Mouse (Mus musculus): ENCODE data around the gene Rpl24.
"Not testable (repeated sequence)": the region's sequence is repeated elsewhere in the genome, so short reads cannot be mapped to it uniquely, and the experiment has no call there.

Rpl24 gene

DNA sequence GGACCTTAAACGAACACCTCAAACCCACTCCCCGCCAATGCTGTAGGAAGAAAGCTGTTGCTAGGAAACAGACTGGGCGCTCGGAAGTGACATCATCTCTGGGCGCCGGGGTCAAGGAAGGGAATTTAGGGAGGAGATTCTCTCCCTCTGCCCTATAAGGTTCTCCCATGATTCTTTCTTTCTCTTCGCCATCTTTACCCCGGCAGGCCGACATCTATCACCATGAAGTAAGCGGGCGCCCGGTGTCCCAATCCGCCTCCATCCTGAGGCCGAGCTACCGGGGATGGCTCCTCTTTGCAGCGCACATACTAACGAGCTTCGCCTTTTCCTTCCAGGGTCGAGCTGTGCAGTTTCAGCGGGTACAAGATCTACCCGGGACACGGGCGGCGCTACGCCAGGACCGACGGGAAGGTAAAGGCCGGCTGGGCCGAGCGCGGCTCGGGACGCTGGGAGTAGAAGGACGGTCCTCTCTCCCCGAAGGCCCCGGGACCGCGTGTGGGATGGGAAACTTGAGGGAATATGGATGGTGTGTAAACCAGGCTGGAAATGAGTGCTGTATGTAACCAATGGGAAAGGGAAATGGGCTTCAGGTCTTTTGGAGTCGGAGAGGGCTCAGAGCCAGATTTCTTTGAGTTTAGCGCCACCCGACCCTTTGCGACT is at the start of gene Rpl24:
Gene Rpl24, plus strand, starts transcription at position 64 of the 660 bp plus-strand sequence.
- peak; percentile 92 for DNase-seq (ENCODE audit: low spot score)

- DNase-seq (ENCODE audit: low spot score): no peak
Measured at GRCm38 (mm10) chr16:55922079-55922478, 44.0 kb upstream of the Rpl24 start.

GRCm38 (mm10) chr16:55924010-55924409 is 42.1 kb upstream of the Rpl24 start:
- DNase-seq (ENCODE audit: low spot score): peak; percentile 11

DNA sequence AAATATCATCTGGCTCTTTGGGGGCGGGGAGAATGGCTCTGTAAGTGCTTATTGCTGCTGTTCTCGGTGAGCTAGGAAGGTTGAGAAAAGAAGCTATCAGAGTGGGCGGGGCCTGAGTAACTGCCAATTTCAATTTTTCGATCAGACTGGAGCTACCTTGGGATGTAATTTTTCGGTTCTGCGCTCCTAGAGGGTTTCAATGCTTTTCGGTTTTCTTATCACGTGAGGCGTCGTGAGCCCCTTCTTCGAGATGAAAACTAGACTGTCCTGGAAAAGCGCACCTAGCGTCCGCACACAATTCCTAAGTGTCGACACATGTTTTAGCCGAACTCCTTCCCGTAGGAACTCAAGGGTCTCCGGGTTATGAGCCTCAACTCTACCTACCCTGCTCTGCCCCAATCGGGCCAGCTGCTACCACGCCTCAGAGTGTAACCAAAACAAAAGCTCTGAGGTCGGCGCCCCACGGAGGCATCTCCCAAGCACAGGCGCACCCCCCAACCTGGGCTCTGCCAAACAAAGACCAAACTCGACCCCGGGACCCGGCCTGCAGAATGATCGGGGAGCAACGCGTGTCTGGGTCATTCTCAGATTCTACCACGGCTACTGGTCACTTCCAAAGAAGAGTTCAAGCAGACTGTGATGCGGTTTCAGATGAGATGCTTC is 32.3 kb upstream of the Rpl24 start:
- DNase-seq (ENCODE audit: low spot score): peak; percentile 71

GRCm38 (mm10) chr16:55934453-55935037 is 31.5 kb upstream of the Rpl24 start, which contains the start of gene Cep97:
Cep97 (minus strand) TSS chr16:55934855.
- DNase-seq (ENCODE audit: low spot score): peak; percentile 95

DNA sequence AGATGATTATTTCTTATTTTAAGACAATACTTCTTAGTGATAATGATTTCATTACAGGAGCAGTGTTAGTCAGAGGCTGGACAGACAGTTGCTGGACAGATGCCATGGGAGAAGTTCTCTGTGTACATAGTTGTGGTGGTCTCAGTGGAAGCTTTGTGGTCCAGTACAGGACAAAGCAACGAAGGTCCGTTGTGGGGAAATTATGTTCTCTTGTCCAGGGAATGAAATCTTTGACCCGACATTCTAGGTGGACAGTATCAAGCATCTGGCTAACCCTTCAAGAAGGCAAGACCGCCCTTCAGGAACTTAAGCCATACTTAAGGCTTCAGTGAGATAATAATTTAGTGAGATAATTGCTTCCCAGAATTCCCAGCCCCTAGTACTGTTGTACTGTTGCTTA is 27.3 kb upstream of the Rpl24 start:
- no peak for DNase-seq (ENCODE audit: low spot score)

GRCm38 (mm10) chr16:55939703-55940102 is 26.4 kb upstream of the Rpl24 start:
- peak; percentile 35 for DNase-seq (ENCODE audit: low spot score)

- DNase-seq (ENCODE audit: low spot score): no peak
Measured at GRCm38 (mm10) chr16:55940781-55941180, 25.3 kb upstream of the Rpl24 start.

GRCm38 (mm10) chr16:55947266-55947665 is 18.8 kb upstream of the Rpl24 start:
- DNase-seq (ENCODE audit: low spot score): no peak

DNA sequence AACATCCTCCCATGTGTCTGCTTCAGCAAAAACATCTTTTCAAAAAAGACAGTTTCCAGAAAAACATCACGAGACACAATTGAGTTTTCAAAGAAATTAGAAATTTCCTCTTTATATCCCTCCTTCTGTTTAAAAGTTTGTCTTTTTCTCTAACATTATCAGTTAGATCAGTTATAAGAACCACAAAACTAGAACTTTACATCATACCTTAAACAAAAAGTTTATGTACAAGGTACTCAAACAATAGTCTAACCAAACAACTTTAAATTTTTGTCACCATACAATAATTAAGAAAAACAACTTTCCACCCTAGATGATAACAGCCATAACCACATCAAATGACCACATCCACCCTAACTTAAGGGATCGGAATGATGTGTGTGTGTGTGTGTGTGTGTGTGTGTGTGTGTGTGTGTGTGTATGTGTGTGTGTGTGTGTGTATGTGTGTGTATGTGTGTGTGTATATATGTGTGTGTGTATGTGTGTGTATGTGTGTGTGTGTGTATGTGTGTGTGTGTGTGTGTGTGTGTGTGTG is 18.1 kb upstream of the Rpl24 start:
- DNase-seq (ENCODE audit: low spot score): peak; percentile 64

GRCm38 (mm10) chr16:55948963-55949362 is 17.1 kb upstream of the Rpl24 start:
- DNase-seq (ENCODE audit: low spot score): peak; percentile 97

DNA sequence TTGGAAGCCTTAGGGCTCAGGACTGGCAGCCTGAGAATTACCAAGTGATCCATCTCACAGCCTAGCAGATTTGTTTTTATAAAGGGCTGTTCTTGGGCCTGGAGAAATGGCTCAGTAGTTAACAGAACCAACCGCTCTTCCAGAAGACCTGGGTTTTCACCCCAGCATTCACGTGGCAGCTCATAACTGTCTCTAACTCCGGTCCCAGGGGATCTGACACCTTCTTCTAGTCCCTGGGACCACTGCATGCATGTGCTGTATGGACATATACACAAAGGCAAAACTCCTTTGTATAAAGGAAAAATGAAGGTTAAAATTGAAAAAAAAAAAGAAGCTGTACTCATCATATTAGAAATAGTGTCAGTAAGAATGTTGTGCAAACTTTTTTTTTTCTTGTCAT is 15.6 kb upstream of the Rpl24 start:
- DNase-seq (ENCODE audit: low spot score): no peak

- peak; percentile 82 for DNase-seq (ENCODE audit: low spot score)
Measured at GRCm38 (mm10) chr16:55950946-55951678, 15.0 kb upstream of the Rpl24 start.

DNA sequence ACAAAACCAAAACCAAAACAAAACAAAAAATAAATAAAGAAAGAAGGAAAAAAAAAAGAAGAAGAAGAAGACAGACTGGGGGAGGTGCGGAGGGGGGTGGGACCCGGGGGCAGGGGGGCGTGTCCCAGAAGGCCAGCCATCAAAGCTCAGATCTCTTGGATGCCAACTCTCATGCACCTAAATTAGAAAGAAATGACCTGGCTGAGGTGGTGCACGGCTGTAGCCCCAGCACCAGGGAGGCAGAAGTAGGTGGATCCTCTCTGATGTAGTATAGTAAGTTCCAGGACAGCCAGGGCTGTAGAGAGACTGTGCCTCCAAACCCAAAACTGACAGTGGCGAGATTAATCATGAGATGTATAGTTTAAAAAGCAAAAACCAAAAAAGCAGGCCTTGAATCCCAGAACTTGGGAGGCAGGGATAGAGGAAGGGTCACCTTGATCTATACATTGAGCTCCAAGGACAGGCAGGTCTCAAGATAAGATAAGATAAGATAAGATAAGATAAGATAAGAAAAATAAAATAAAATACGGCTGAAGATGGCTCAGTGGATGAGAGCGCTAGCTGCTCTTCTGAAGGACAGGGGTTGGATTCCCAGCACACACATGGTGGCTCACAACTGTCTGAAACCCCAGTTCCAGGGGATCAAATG is 14.3 kb upstream of the Rpl24 start:
- no peak for DNase-seq (ENCODE audit: low spot score)

- DNase-seq (ENCODE audit: low spot score): peak; percentile 31
Measured at GRCm38 (mm10) chr16:55952771-55953170, 13.3 kb upstream of the Rpl24 start.

GRCm38 (mm10) chr16:55954196-55954595 is 11.9 kb upstream of the Rpl24 start:
- DNase-seq (ENCODE audit: low spot score): not testable (repeated sequence)

- DNase-seq (ENCODE audit: low spot score): not testable (repeated sequence)
Measured at GRCm38 (mm10) chr16:55963068-55963467, 3.0 kb upstream of the Rpl24 start.

- DNase-seq (ENCODE audit: low spot score): peak; percentile 52
Measured at GRCm38 (mm10) chr16:55964126-55964949, 1.7 kb upstream of the Rpl24 start.

- no peak for DNase-seq (ENCODE audit: low spot score)
Measured at GRCm38 (mm10) chr16:55967221-55967620, 1.1 kb downstream of the Rpl24 start.

- peak; percentile 59 for DNase-seq (ENCODE audit: low spot score)
Measured at GRCm38 (mm10) chr16:55969147-55969546, 3.1 kb downstream of the Rpl24 start.

DNA sequence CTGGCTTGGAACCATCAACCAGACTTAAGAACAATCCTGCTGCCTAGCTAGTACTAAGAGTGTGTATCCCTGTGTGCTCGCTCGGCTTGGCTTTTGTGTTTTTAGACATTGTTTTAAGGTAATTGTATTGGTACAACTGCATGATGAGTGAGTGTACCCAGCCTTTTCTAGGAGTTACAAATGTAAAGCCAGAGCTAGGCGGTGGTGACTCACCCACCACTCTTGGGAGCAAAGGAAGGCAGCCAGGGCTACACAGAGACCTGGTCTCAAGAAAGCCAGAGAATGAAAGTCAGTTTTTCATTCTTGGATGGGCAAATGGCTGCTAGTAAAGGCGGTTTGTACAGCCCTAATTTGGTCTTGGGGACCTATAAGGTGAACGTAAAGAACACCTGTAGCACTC is 4.3 kb downstream of the Rpl24 start:
- DNase-seq (ENCODE audit: low spot score): no peak
